Comparison of ENCODE assay signal across 8 mouse cellular contexts in genomic region chr13:29857436-29857835, GRCm38 (mm10). TPM values are rescaled to one million over a fixed set of nuclear protein-coding genes. Genes with fewer than 3 reads are reported as not detected.
DNase-seq lines count a peak whose midpoint lies in the region; ATAC-seq and TF ChIP-seq lines count a peak whose summit lies in the region.

No protein-coding gene starts in this region.

- ATAC-seq in granulocyte monocyte progenitor cell, adult 5-6 weeks (replicated peaks; ENCODE audit: poor library complexity, severe bottlenecking): peak; percentile 85

- peak; percentile 35; the same call in 1 of the 2 replicates for TF ChIP-seq CTCF in lung, adult 2 months (IDR thresholded peaks at IDR 0.05; ENCODE audit: insufficient read depth, low read length)

- no peak overlapping the region for H3K4me3 ChIP-seq in lung, adult 2 months (replicated peaks; ENCODE audit: extremely low read depth, low read depth, low read length)

- H3K4me1 ChIP-seq in lung, adult 2 months (ENCODE audit: control insufficient read depth, insufficient read depth, low read length): peaks cover 2% of the 10 kb centered on the region; the same call in 1 of the 2 replicates

- H3K27me3 ChIP-seq in splenic B cell, adult 2 months (ENCODE audit: control insufficient read depth, insufficient read depth, low read length, poor library complexity, severe bottlenecking): no peaks in the 10 kb centered on the region

- H3K36me3 ChIP-seq in splenic B cell, adult 2 months (ENCODE audit: control insufficient read depth, insufficient read depth, low read length, poor library complexity, severe bottlenecking): no peaks in the 10 kb centered on the region

- 18% methylated on average over 4 of the region's 4 CpGs for WGBS in lung, adult 2 months

- peak; percentile 13 to 81 for DNase-seq in adrenal gland, adult (ENCODE audit: inconsistent age in 2 of 2, low spot score in 1 of 2)
- DNase-seq in adrenal gland, adult 8-10 months: no peak
- DNase-seq in 3134 (ENCODE audit: extremely low read depth, insufficient read length, low spot score): peak; percentile 28
- peak; percentile 21 for DNase-seq in cerebellum, adult 11 months
- peak; percentile 41 for DNase-seq in kidney, adult 11 months
- DNase-seq in lung, adult 2 months: no peak
- DNase-seq in splenic B cell, adult 2 months (ENCODE audit: low read depth, low spot score): peak; percentile 75

- TF ChIP-seq POLR2A in lung, adult 2 months (IDR thresholded peaks at IDR 0.05; ENCODE audit: borderline replicate concordance, extremely low read depth, low read depth, low read length): no peak

RNA-seq across cellular contexts. Expression of gene Cdkal1, which starts 2.0 kb away (rescaled TPM):
- total RNA-seq in adrenal gland, adult 8-10 months (2022): 10 to 100 TPM; 21.4 to 36.6 (median 31.2) TPM
- 21.8 and 33.7 TPM in 2 replicates for total RNA-seq in granulocyte monocyte progenitor cell, adult 5-6 weeks (2014; fragmentation: Nextera tagmentation)
- total RNA-seq in granulocyte monocyte progenitor cell, adult 5-6 weeks (2017): 30.4 and 31.0 TPM in 2 replicates
- polyA plus RNA-seq in lung, adult 2 months (2012; rRNA removed): 1.4 and 2.6 TPM in 2 replicates

Comparison
In these comparisons a context has a peak if more than half of its experiments do, and no peak if none do; other contexts are left out.
1. DNase-seq: peak in adrenal gland, adult (2 of 2), 3134 (single experiment), cerebellum, adult 11 months (single experiment), kidney, adult 11 months (single experiment) and splenic B cell, adult 2 months (single experiment); none in adrenal gland, adult 8-10 months (single experiment) and lung, adult 2 months (single experiment).